ENCODE assay signal across 13 mouse cellular contexts in genomic region chr12:75450011-75450410, GRCm38 (mm10). TPM values are rescaled to one million over a fixed set of nuclear protein-coding genes. Genes with fewer than 3 reads are reported as not detected.
DNase-seq lines count a peak whose midpoint lies in the region; ATAC-seq and TF ChIP-seq lines count a peak whose summit lies in the region.
"Had no signal": no experiment of that assay in that cellular context is flagged by ENCODE, and none has a peak within 500 bp of the region (broad histone marks: within the 10 kb centered on the region; RNA-seq: fewer than 3 reads in every experiment).

No protein-coding gene starts in this region.

- TF ChIP-seq POLR2A in kidney, adult 2 months (IDR thresholded peaks at IDR 0.05; ENCODE audit: low read depth, low read length), result no peak
- TF ChIP-seq POLR2A in CH12.LX (IDR thresholded peaks at IDR 0.05; ENCODE audit: low read depth, low read length), result no peak

- ATAC-seq in stomach, embryonic 16.5 days (ENCODE audit: insufficient read depth, low FRiP score), result peak; percentile 72; the same call in 1 of the 2 replicates
- no peak for ATAC-seq in granulocyte monocyte progenitor cell, adult 5-6 weeks (replicated peaks; ENCODE audit: poor library complexity, severe bottlenecking)

- in situ Hi-C loops in CH12.LX (cut with MboI; ENCODE audit: low pct_ligation_motif_present, low pct_unique_long_range_greater_than_20kb, low sequenced_read_pairs), result no loop called here

- peaks cover 8% of the 10 kb centered on the region; the same call in 1 of the 2 replicates for H3K4me1 ChIP-seq in kidney, adult 2 months (ENCODE audit: control insufficient read depth, insufficient read depth, low read length)
- H3K4me1 ChIP-seq in CH12.LX (ENCODE audit: control insufficient read depth in 1 of 2, insufficient read depth in 2 of 2), result peaks cover 2 to 18% of the 10 kb centered on the region in 2 experiments; a peak in 2 of 4 replicates
- no peaks in the 10 kb centered on the region for H3K4me1 ChIP-seq in stomach, embryonic 16.5 days (ENCODE audit: control insufficient read depth, insufficient read depth, low read length)
- H3K4me1 ChIP-seq: heart, embryonic 15.5 days had no signal

- no peak for TF ChIP-seq RAD21 in CH12.LX (IDR thresholded peaks at IDR 0.05; ENCODE audit: low read depth, low read length)

- dilution Hi-C loops in CH12.LX (cut with MboI; ENCODE audit: extremely low pct_ligation_motif_present, extremely low pct_unique_long_range_greater_than_20kb, low sequenced_read_pairs), result no loop called here

- peak overlapping the region; percentile 42; the same call in 1 of the 2 replicates for H3K27ac ChIP-seq in kidney, adult 2 months (ENCODE audit: insufficient read depth, low read depth, low read length)
- H3K27ac ChIP-seq in CH12.LX (ENCODE audit: insufficient read depth, low read depth), result no peak overlapping the region
- no peak overlapping the region for H3K27ac ChIP-seq in stomach, embryonic 16.5 days (ENCODE audit: low read length)
- H3K27ac ChIP-seq: heart, embryonic 15.5 days had no signal

- H3K4me2 ChIP-seq in CH12.LX (ENCODE audit: insufficient read depth, low read depth, poor library complexity, severe bottlenecking), result no peak overlapping the region
- H3K4me2 ChIP-seq in stomach, embryonic 16.5 days (ENCODE audit: low read depth, low read length), result peak overlapping the region; percentile 28; the same call in 1 of the 2 replicates
- H3K4me2 ChIP-seq: heart, embryonic 15.5 days had no signal

- no peaks in the 10 kb centered on the region for H3K9me3 ChIP-seq in CH12.LX (replicated peaks; ENCODE audit: low read length)
- no peaks in the 10 kb centered on the region for H3K9me3 ChIP-seq in stomach, embryonic 16.5 days (replicated peaks; ENCODE audit: control insufficient read depth, low read length)
- H3K9me3 ChIP-seq: heart, embryonic 15.5 days had no signal

- no peak for TF ChIP-seq EP300 in CH12.LX (IDR thresholded peaks at IDR 0.05; ENCODE audit: low read length)

- no peak for DNase-seq in kidney, adult 2 months
- DNase-seq in kidney, adult 8-10 months, result no peak
- peak; percentile 39 for DNase-seq in CH12.LX (ENCODE audit: extremely low read depth)
- DNase-seq in kidney, postnatal 36 days, result peak; percentile 33 to 37
- no peak for DNase-seq in testis, postnatal 14 days (ENCODE audit: low spot score)
- DNase-seq in layer of hippocampus, adult 9-10 months (ENCODE audit: low spot score), result no peak

- H3K27me3 ChIP-seq in kidney, adult 2 months (replicated peaks; ENCODE audit: control insufficient read depth, insufficient read depth, low read length), result no peaks in the 10 kb centered on the region
- no peaks in the 10 kb centered on the region for H3K27me3 ChIP-seq in CH12.LX (replicated peaks)
- no peaks in the 10 kb centered on the region for H3K27me3 ChIP-seq in stomach, embryonic 16.5 days (ENCODE audit: control insufficient read depth, insufficient read depth, low read length)
- H3K27me3 ChIP-seq: heart, embryonic 15.5 days had no signal

- H3K4me3 ChIP-seq in kidney, adult 2 months (ENCODE audit: insufficient read depth, low read depth, low read length), result no peak overlapping the region
- H3K4me3 ChIP-seq in CH12.LX (replicated peaks in 1 of 3; ENCODE audit: low read depth in 2 of 3, low read length in 2 of 3, poor library complexity in 1 of 3), result no peak overlapping the region
- no peak overlapping the region for H3K4me3 ChIP-seq in stomach, embryonic 16.5 days (replicated peaks; ENCODE audit: low read length)
- H3K4me3 ChIP-seq: heart, embryonic 15.5 days had no signal

- 45% methylated on average over 14 of the region's 14 CpGs for WGBS in kidney, adult 2 months
- 36% methylated on average over 14 of the region's 14 CpGs for WGBS in stomach, embryonic 16.5 days

- no peak overlapping the region for H3K9ac ChIP-seq in CH12.LX (ENCODE audit: insufficient read depth, low read depth)
- no peak overlapping the region for H3K9ac ChIP-seq in stomach, embryonic 16.5 days (ENCODE audit: low read length)
- H3K9ac ChIP-seq: heart, embryonic 15.5 days had no signal

- no peak for TF ChIP-seq CTCF in kidney, adult 2 months (conservative IDR thresholded peaks at IDR 0.05; ENCODE audit: insufficient read depth, insufficient read length, low read depth, low read length)
- TF ChIP-seq CTCF in CH12.LX (conservative IDR thresholded peaks at IDR 0.05 in 1 of 2, IDR thresholded peaks at IDR 0.05 in 1 of 2; ENCODE audit: low read depth in 2 of 2, low read length in 2 of 2), result no peak

- H3K36me3 ChIP-seq in kidney, adult 2 months (ENCODE audit: control insufficient read depth, insufficient read depth, low read length), result peaks cover 1% of the 10 kb centered on the region; the same call in 1 of the 2 replicates
- H3K36me3 ChIP-seq in CH12.LX (replicated peaks in 1 of 2; ENCODE audit: control insufficient read depth in 1 of 2, insufficient read depth in 1 of 2, low read length in 1 of 2), result peaks cover 15 to 33% of the 10 kb centered on the region in 2 experiments
- H3K36me3 ChIP-seq in stomach, embryonic 16.5 days (ENCODE audit: control insufficient read depth, insufficient read depth, low read length), result 0 out of 2 replicates have a peak, but pooled peaks cover 4% of the 10 kb centered on the region

- no peaks in the 10 kb centered on the region for H3K79me2 ChIP-seq in CH12.LX (replicated peaks; ENCODE audit: control insufficient read depth, extremely low read depth, insufficient read depth, poor library complexity, severe bottlenecking)

TF ChIP-seq in CH12.LX, 34 proteins besides CTCF, POLR2A, EP300 and RAD21:
- no peak for TF ChIP-seq NELFE (IDR thresholded peaks at IDR 0.05; ENCODE audit: low read depth, low read length)
- peak; percentile 94 for TF ChIP-seq BHLHE40 (IDR thresholded peaks at IDR 0.05; ENCODE audit: low read depth, low read length)
- TF ChIP-seq ETS1 (conservative IDR thresholded peaks at IDR 0.05; ENCODE audit: low read depth, low read length), result peak; percentile 78

RNA-seq across cellular contexts. Expression of gene Gphb5, which starts 33.4 kb away (rescaled TPM):
- not detected in 2 replicates for polyA plus RNA-seq in kidney, adult 2 months (2012; rRNA removed)
- total RNA-seq in CH12.LX (2012; rRNA removed) (not detected in 2 replicates), CH12.LX (2014; rRNA removed) (not detected in 2 replicates)
- not detected in 2 replicates for polyA plus RNA-seq in CH12.LX (2012; ENCODE audit: insufficient read length, low read depth)
- not detected in 2 replicates for polyA plus RNA-seq in stomach, embryonic 16.5 days (2015; fragmentation: Nextera tagmentation; extraction: Ambion mirVana)
- not detected in 2 replicates for total RNA-seq in granulocyte monocyte progenitor cell, adult 5-6 weeks (2014; fragmentation: Nextera tagmentation)
- total RNA-seq in granulocyte monocyte progenitor cell, adult 5-6 weeks (2017), result not detected in 2 replicates
- total RNA-seq: megakaryocyte, adult 5-6 weeks had no signal
- polyA plus RNA-seq: heart, embryonic 15.5 days; large intestine, adult 2 months; limb, embryonic 14.5 days; neural tube, embryonic 11.5 days had no signal

Comparison
In these comparisons a context has a peak if more than half of its experiments do, and no peak if none do; other contexts are left out.
1. DNase-seq: peak in CH12.LX (single experiment) and kidney, postnatal 36 days (2 of 2); none in kidney, adult 2 months (single experiment), kidney, adult 8-10 months (0 of 2), testis, postnatal 14 days (single experiment) and layer of hippocampus, adult 9-10 months (single experiment).